Mouse (Mus musculus) T-helper 17 cell (primary cell): ENCODE data around the gene Git1.
"Not testable (repeated sequence)": the region's sequence is repeated elsewhere in the genome, so short reads cannot be mapped to it uniquely, and the experiment has no call there.

Source experiments
- in situ Hi-C, 2 experiments: fragments of 300-600 bp; cut with MboI, MseI; formaldehyde crosslinking; loops; 1 replicate in 1 of 2; 2 replicates in 1 of 2; pipeline ENCODE4 v1.15.1; 2025; ENCODE audit warnings: high pct_unique_total_duplicates in 2 of 2

Gene Git1

GRCm38 (mm10) chr11:77516553-77517425 lies 23.4 kb downstream of the Git1 start:
- in situ Hi-C loops, result no loop called here

- in situ Hi-C loops, result no loop called here
Measured at GRCm38 (mm10) chr11:77518051-77518798, 24.9 kb downstream of the Git1 start.

GRCm38 (mm10) chr11:77519043-77519442 lies 25.7 kb downstream of the Git1 start, which contains the start of gene Gm10392:
Gene Gm10392 (minus strand): TSS chr11:77519198.
- in situ Hi-C loops, result no loop called here

- in situ Hi-C loops, result no loop called here
Measured at GRCm38 (mm10) chr11:77520601-77521529, 27.5 kb downstream of the Git1 start.

DNA sequence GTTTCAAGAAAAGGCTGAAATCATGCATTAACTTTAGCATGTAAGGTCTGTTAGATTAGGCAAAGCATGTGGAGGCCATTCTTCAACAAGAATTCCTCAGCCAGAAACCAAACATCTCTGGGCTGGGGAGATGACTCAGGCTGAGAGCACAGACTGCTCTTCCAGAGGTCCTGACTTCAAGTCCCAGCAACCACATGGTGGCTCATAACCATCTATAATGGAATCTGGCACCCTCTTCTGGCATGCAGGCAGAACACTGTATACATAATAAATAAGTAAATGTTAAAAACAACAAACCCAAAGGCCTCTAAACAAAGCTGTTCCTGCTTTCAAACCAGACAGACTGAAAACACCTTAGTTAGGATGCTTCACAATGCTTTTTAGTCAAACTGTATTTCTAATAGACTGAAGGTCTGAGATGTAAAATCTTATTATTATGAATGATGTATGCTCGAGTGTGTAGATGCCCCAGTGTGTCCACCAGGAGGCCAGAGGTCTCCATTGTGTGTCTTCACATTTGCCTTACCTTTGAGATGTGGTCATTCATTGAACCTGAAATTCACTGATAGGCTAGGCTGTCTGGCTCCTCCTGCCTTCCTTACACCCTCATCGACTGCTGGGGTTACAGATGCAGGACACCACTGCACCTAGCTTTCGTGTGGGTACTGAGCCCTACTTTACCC lies 32.6 kb downstream of the Git1 start:
- in situ Hi-C loops, result no loop called here

GRCm38 (mm10) chr11:77528420-77528819 lies 35.1 kb downstream of the Git1 start:
- in situ Hi-C loops, result not testable (repeated sequence)

DNA sequence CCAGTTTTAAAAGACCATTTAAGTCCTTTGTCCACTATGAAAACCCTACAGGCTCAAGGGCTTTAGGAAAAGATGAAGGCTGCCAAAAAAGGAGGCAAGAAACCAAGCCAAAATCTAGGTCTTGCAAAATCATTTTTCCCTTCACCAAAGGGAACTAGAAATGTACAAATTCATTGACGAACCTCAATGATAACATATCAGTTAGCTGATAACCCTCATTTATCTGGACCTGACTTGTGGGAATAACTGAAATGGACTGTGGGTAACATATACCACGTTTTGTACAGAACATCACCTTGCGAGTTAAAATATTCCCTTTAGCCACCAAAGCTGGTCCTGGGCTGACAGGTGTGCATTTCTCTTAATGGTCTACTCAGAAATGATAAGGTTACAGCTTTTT lies 36.3 kb downstream of the Git1 start:
- in situ Hi-C loops, result no loop called here

GRCm38 (mm10) chr11:77530862-77531261 lies 37.5 kb downstream of the Git1 start:
- in situ Hi-C loops, result no loop called here

DNA sequence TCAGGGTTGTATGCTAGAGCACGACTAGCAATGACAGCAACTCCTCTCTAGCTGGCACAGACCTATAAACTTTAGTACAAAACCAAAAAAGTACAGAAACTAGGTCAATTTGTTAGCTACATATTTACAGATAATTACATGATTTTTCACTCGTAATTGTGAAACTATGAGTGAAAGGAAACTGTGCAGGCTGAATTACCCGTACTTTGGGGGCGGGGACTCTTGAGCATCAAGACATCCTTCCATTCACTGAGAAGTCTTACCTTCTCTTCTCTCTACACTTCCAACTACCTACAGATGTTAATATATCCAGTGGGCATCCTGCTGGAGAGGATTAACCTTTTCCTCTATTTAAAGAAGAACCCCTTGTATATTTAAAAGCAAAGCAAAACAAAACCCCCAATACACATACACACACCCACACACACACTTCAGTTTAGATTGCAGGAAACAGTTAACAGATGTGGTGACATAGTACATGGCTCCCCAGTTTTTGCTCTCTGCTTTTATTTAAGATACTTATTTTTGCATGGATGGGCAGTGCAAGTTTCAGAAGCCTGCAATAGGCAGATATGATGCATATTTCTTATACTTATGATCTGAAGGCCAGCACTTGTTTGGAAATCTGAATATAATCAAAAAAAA lies 39.0 kb downstream of the Git1 start:
- in situ Hi-C loops, result no loop called here

DNA sequence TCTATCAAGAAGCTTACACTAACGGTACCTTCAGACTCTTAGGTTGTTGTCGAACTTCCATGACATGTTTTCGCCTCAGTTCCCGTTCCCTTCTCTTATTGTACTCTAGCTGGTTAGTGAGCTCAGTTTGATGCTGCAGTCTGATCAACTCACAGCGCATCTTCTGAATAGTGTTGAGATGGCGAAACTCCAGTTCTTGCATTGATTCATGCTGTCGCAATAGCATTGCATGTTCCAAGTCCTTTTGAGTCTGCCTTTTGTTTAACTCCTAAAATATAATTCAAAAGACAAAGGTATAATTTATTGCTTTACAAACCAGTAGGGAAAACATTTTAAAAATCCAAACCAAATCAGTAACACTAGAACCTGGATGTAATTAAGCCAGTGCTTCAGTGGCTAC lies 51.9 kb downstream of the Git1 start:
- in situ Hi-C loops, result loop anchor here in 1 of 2 experiments (10.0 kb wide), 1 partner anchor 760 kb away; no protein-coding TSS in a partner anchor
